Mouse (Mus musculus) limb, embryonic 12.5 days (tissue): Measurements from ENCODE around the gene Ccdc149. TPM values are rescaled to one million over a fixed set of nuclear protein-coding genes. Genes with fewer than 3 reads are reported as not detected.
A peak's percentile ranks its signal among the peaks of the same experiment; 100 is the strongest.

Experiments
- ATAC-seq: fragments of 200-750 bp; cut with Nextera tagmentation; 2 replicates; pipeline ENCODE4 v1.8.0; 2017; ENCODE audit warnings: low read depth, moderate TSS enrichment; ENCODE audit not compliant: insufficient number of reproducible peaks, insufficient read depth, low FRiP score, low TSS enrichment
- H3K27ac ChIP-seq: fragments of 300-500 bp; sonication (generic); 2 replicates; pipeline ENCODE4 v1.5.1; 2016; ENCODE audit warnings: mild to moderate bottlenecking, moderate library complexity
- H3K27me3 ChIP-seq: fragments of 300-500 bp; sonication (generic); 2 replicates; pipeline ENCODE4 v1.6.1; 2016; ENCODE audit warnings: mild to moderate bottlenecking, moderate library complexity
- H3K36me3 ChIP-seq: fragments of 300-500 bp; sonication (generic); 2 replicates; pipeline ENCODE4 v1.6.1; 2016; ENCODE audit warnings: mild to moderate bottlenecking, moderate library complexity
- H3K4me1 ChIP-seq: fragments of 300-500 bp; sonication (generic); replicated peaks from 2 replicates; pipeline ENCODE4 v1.6.1; 2016
- H3K4me2 ChIP-seq: fragments of 300-500 bp; sonication (generic); 2 replicates; pipeline ENCODE4 v1.6.1; 2016; ENCODE audit warnings: mild to moderate bottlenecking, moderate library complexity
- H3K4me3 ChIP-seq: fragments of 300-500 bp; sonication (generic); replicated peaks from 2 replicates; pipeline ENCODE4 v1.5.1; 2016; ENCODE audit warnings: mild to moderate bottlenecking
- H3K9ac ChIP-seq: fragments of 300-500 bp; sonication (generic); replicated peaks from 2 replicates; pipeline ENCODE4 v1.6.1; 2016; ENCODE audit warnings: mild to moderate bottlenecking, moderate library complexity
- H3K9me3 ChIP-seq: fragments of 300-500 bp; sonication (generic); 2 replicates; pipeline ENCODE4 v1.6.1; 2016; ENCODE audit warnings: mild to moderate bottlenecking, moderate library complexity
- WGBS: fragments of 180-500 bp; shearing (Covaris S2); methylation state at CpG from one replicate; pipeline ENCODE4 v1.1.7; 2016; 5-methylcytosine and 5-hydroxymethylcytosine counted together
- polyA plus RNA-seq: library from polyadenylated mRNA; unstranded; fragments of >200 nt; fragmentation: Nextera tagmentation; extraction: Ambion mirVana; gene quantifications from 2 replicates; pipeline ENCODE4 v1.2.1, GENCODE M21; 2016

Gene Ccdc149
- polyA plus RNA-seq, 1 experiment from 2014 or later, result 1.1 TPM

- no peak overlapping the region for H3K27ac ChIP-seq
Measured at GRCm38 (mm10) chr5:52415193-52415592, 56.1 kb downstream of the Ccdc149 start.

GRCm38 (mm10) chr5:52411567-52411966 is 59.8 kb downstream of the Ccdc149 start:
- 0 out of 2 replicates have a peak, but pooled peaks have one; percentile 26 for ATAC-seq

More at GRCm38 (mm10) chr5:52415193-52415592, 56.1 kb downstream of the Ccdc149 start:
- Histone ChIP-seq H3K9ac (no peak overlapping the region), H3K36me3 (no peaks in the 10 kb centered on the region), H3K27me3 (no peaks in the 10 kb centered on the region), H3K4me3 (no peak overlapping the region), H3K4me1 (peaks cover 6% of the 10 kb centered on the region), H3K4me2 (no peak overlapping the region), H3K9me3 (no peaks in the 10 kb centered on the region)
- ATAC-seq, result no peak
- 88% methylated on average over 1 of the region's 1 CpGs for WGBS

GRCm38 (mm10) chr5:52410197-52410596 is 61.1 kb downstream of the Ccdc149 start:
- WGBS, result 85% methylated on average over 12 of the region's 12 CpGs
- no peak for ATAC-seq
- Histone ChIP-seq H3K9ac (no peak overlapping the region), H3K4me3 (no peak overlapping the region), H3K9me3 (no peaks in the 10 kb centered on the region), H3K36me3 (no peaks in the 10 kb centered on the region), H3K27ac (no peak overlapping the region), H3K4me2 (no peak overlapping the region), H3K27me3 (no peaks in the 10 kb centered on the region), H3K4me1 (peaks cover 6% of the 10 kb centered on the region)

More at GRCm38 (mm10) chr5:52411567-52411966, 59.8 kb downstream of the Ccdc149 start:
- Histone ChIP-seq H3K4me3 (no peak overlapping the region), H3K4me2 (no peak overlapping the region), H3K9ac (no peak overlapping the region), H3K9me3 (no peaks in the 10 kb centered on the region), H3K36me3 (no peaks in the 10 kb centered on the region), H3K27ac (no peak overlapping the region), H3K27me3 (no peaks in the 10 kb centered on the region), H3K4me1 (peaks cover 6% of the 10 kb centered on the region)
- WGBS, result 66% methylated on average over 3 of the region's 3 CpGs

- no peaks in the 10 kb centered on the region for H3K27me3 ChIP-seq
- H3K9ac ChIP-seq, result no peak overlapping the region
- H3K4me3 ChIP-seq, result no peak overlapping the region
- no peaks in the 10 kb centered on the region for H3K9me3 ChIP-seq
- peaks cover 6% of the 10 kb centered on the region for H3K4me1 ChIP-seq
- no peak overlapping the region for H3K4me2 ChIP-seq
- no peak overlapping the region for H3K27ac ChIP-seq
- 78% methylated on average over 7 of the region's 7 CpGs for WGBS
- H3K36me3 ChIP-seq, result no peaks in the 10 kb centered on the region
- no peak for ATAC-seq
Measured at GRCm38 (mm10) chr5:52408668-52409315, 62.5 kb downstream of the Ccdc149 start.

GRCm38 (mm10) chr5:52404373-52404772 is 66.9 kb downstream of the Ccdc149 start:
- ATAC-seq, result no peak
- no peaks in the 10 kb centered on the region for H3K4me1 ChIP-seq
- no peak overlapping the region for H3K9ac ChIP-seq
- no peaks in the 10 kb centered on the region for H3K36me3 ChIP-seq
- no peak overlapping the region for H3K27ac ChIP-seq
- 69% methylated on average over 8 of the region's 8 CpGs for WGBS
- no peaks in the 10 kb centered on the region for H3K9me3 ChIP-seq
- H3K4me3 ChIP-seq, result no peak overlapping the region
- H3K27me3 ChIP-seq, result no peaks in the 10 kb centered on the region
- no peak overlapping the region for H3K4me2 ChIP-seq

GRCm38 (mm10) chr5:52393756-52394155 is 77.6 kb downstream of the Ccdc149 start:
- H3K9ac ChIP-seq, result no peak overlapping the region
- H3K4me2 ChIP-seq, result no peak overlapping the region
- no peaks in the 10 kb centered on the region for H3K27me3 ChIP-seq
- H3K36me3 ChIP-seq, result no peaks in the 10 kb centered on the region
- no peak overlapping the region for H3K4me3 ChIP-seq
- H3K4me1 ChIP-seq, result no peaks in the 10 kb centered on the region
- no peaks in the 10 kb centered on the region for H3K9me3 ChIP-seq
- H3K27ac ChIP-seq, result no peak overlapping the region
- 86% methylated on average over 4 of the region's 4 CpGs for WGBS
- no peak for ATAC-seq

GRCm38 (mm10) chr5:52391471-52391870 is 79.8 kb downstream of the Ccdc149 start:
- H3K4me1 ChIP-seq, result no peaks in the 10 kb centered on the region
- 81% methylated on average over 16 of the region's 16 CpGs for WGBS
- no peak overlapping the region for H3K4me2 ChIP-seq
- H3K9ac ChIP-seq, result no peak overlapping the region
- ATAC-seq, result no peak
- no peaks in the 10 kb centered on the region for H3K27me3 ChIP-seq
- H3K27ac ChIP-seq, result no peak overlapping the region
- no peak overlapping the region for H3K4me3 ChIP-seq
- no peaks in the 10 kb centered on the region for H3K9me3 ChIP-seq
- no peaks in the 10 kb centered on the region for H3K36me3 ChIP-seq

GRCm38 (mm10) chr5:52390381-52390780 is 80.9 kb downstream of the Ccdc149 start:
- no peak overlapping the region for H3K27ac ChIP-seq
- no peak overlapping the region for H3K9ac ChIP-seq
- 87% methylated on average over 6 of the region's 6 CpGs for WGBS
- H3K27me3 ChIP-seq, result no peaks in the 10 kb centered on the region
- no peak overlapping the region for H3K4me3 ChIP-seq
- H3K4me1 ChIP-seq, result no peaks in the 10 kb centered on the region
- no peak for ATAC-seq
- no peaks in the 10 kb centered on the region for H3K9me3 ChIP-seq
- H3K4me2 ChIP-seq, result no peak overlapping the region
- no peaks in the 10 kb centered on the region for H3K36me3 ChIP-seq

GRCm38 (mm10) chr5:52388092-52388749 is 83.1 kb downstream of the Ccdc149 start:
- Histone ChIP-seq H3K4me1 (no peaks in the 10 kb centered on the region), H3K27ac (no peak overlapping the region), H3K9ac (no peak overlapping the region), H3K9me3 (no peaks in the 10 kb centered on the region), H3K4me2 (no peak overlapping the region), H3K4me3 (no peak overlapping the region), H3K36me3 (no peaks in the 10 kb centered on the region), H3K27me3 (no peaks in the 10 kb centered on the region)
- no peak for ATAC-seq
- 74% methylated on average over 7 of the region's 7 CpGs for WGBS

- 72% methylated on average over 2 of the region's 2 CpGs for whole genome bisulfite sequencing
- no peaks in the 10 kb centered on the region; the same call in 1 of the 2 replicates for H3K4me1 ChIP-seq
- H3K27ac ChIP-seq, result no peak overlapping the region
- no peaks in the 10 kb centered on the region for H3K9me3 ChIP-seq
- H3K4me3 ChIP-seq, result no peak overlapping the region
- no peaks in the 10 kb centered on the region for H3K36me3 ChIP-seq
- no peak for ATAC-seq
- no peak overlapping the region for H3K4me2 ChIP-seq
- no peak overlapping the region for H3K9ac ChIP-seq
- no peaks in the 10 kb centered on the region for H3K27me3 ChIP-seq
Measured at GRCm38 (mm10) chr5:52386016-52386415, 85.3 kb downstream of the Ccdc149 start.

GRCm38 (mm10) chr5:52383748-52384147 is 87.6 kb downstream of the Ccdc149 start:
- no peak overlapping the region for H3K4me3 ChIP-seq
- ATAC-seq, result no peak
- H3K9me3 ChIP-seq, result no peaks in the 10 kb centered on the region
- H3K27ac ChIP-seq, result no peak overlapping the region
- no peaks in the 10 kb centered on the region; the same call in 1 of the 2 replicates for H3K4me1 ChIP-seq
- H3K9ac ChIP-seq, result no peak overlapping the region
- no peaks in the 10 kb centered on the region for H3K27me3 ChIP-seq
- no peaks in the 10 kb centered on the region for H3K36me3 ChIP-seq
- WGBS, result 82% methylated on average over 5 of the region's 5 CpGs
- H3K4me2 ChIP-seq, result no peak overlapping the region
